Mouse (Mus musculus) heart, postnatal 10 days (tissue): ENCODE measurements around the gene Zfp36l1. TPM values are rescaled to one million over a fixed set of nuclear protein-coding genes. Genes with fewer than 3 reads are reported as not detected.
A peak's percentile ranks its signal among the peaks of the same experiment; 100 is the strongest.

Experiments used
- DNase-seq, 2 experiments: peaks; one replicate each; pipeline ENCODE4 v3.0.0; 2021
- intact Hi-C: fragments of 180-260 bp; cut with DNase I; formaldehyde crosslinking; loops from one replicate; pipeline ENCODE4 v1.15.1; 2025
- total RNA-seq, 2 experiments: library from RNA; stranded (reverse); gene quantifications; 2 replicates each; pipeline ENCODE4 v1.2.3; 2021

The Zfp36l1 gene
- total RNA-seq, 2 experiments from 2014 or later, result 126 to 152 TPM

DNA sequence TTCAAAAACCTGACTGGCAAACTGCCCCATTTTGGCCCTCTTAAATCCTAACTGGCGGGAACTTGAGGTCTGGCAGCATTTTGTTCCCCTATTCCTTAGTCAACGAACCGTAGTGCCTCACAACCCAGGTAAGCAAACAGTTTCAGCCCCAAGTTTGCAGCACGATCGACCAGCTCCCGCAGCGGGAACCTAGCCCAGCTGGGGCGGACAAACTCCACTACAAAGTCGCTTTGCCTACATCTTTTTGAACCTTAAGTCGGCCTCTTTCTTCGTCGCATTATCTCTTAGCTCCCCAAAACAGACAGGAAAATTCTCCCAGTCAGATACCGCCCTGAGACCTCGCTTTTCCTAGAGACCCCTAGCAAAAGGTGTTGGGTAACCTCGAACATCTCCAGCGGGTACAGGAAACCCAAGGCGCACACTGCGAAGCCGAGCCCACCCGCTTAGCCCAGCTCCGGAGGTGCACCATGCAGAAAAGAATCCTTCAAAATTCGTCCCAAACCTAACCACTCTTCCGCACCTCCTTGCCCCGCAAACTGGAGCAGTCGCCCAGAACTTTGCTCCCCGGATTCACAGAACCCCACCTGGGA, 647 bp downstream of the Zfp36l1 start:
- peak; percentile 44 to 54 for DNase-seq
- intact Hi-C loops, result loop anchor here (5.0 kb wide), 4 partner anchors 110 to 320 kb away; no protein-coding TSS in a partner anchor

- intact Hi-C loops, result loop anchor here (2.0 to 5.0 kb wide), 6 partner anchors 109 to 319 kb away; no protein-coding TSS in a partner anchor
- DNase-seq, result peak; percentile 70 to 72
These were observed 1.4 kb downstream of the Zfp36l1 start for GRCm38 (mm10) chr12:80111131-80112070.

GRCm38 (mm10) chr12:80110546-80110870, 2.3 kb downstream of the Zfp36l1 start:
- intact Hi-C loops, result loop anchor here (2.0 to 5.0 kb wide), 6 partner anchors 108 to 318 kb away; no protein-coding TSS in a partner anchor
- DNase-seq, result peak in 1 of 2 experiments; percentile 48

GRCm38 (mm10) chr12:80109753-80110545, 2.9 kb downstream of the Zfp36l1 start:
- DNase-seq, result peak; percentile 69 to 71
- intact Hi-C loops, result loop anchor here (1.0 to 5.0 kb wide), 7 partner anchors 108 to 498 kb away; no protein-coding TSS in a partner anchor

DNA sequence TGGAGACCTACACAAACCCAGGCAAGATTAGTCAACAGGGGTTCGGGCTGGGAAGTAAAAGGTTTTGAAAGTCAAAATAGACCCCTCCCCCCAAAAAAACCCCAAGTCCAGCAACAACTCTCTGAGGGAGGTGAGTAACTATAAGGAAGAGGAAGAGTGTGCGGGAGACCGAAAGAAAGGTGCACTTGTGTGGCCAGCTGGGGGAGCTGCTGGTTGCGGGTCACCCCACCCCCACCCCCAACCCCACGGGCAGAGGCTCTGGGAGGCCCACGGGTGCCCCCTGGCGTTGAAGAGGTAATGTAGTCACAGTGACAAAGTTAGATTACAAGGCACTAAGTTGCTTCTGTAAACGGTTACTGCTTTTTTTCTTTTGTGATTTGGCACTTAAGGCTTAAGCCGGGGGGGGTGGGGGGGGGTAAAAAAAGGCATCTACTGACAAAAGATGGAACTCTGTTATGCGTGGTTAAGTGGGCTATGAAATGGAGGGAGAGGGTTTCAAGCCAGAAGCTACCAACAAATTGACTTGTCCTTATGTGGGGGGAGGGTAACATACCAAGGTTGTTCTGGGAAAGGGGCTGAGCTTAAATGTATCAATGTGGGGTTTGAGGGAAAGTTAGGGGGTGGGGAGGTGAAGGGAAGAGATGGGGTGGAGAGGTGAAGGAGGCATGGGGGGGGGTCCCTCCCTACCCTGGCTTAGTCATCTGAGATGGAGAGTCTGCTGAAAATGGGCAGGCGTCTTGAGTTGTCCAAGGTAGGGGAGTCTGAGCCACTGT, 3.7 kb downstream of the Zfp36l1 start:
- DNase-seq, result peak; percentile 87 to 92
- intact Hi-C loops, result loop anchor here (1.0 kb wide), 1 partner anchor 497 kb away; no protein-coding TSS in a partner anchor

DNA sequence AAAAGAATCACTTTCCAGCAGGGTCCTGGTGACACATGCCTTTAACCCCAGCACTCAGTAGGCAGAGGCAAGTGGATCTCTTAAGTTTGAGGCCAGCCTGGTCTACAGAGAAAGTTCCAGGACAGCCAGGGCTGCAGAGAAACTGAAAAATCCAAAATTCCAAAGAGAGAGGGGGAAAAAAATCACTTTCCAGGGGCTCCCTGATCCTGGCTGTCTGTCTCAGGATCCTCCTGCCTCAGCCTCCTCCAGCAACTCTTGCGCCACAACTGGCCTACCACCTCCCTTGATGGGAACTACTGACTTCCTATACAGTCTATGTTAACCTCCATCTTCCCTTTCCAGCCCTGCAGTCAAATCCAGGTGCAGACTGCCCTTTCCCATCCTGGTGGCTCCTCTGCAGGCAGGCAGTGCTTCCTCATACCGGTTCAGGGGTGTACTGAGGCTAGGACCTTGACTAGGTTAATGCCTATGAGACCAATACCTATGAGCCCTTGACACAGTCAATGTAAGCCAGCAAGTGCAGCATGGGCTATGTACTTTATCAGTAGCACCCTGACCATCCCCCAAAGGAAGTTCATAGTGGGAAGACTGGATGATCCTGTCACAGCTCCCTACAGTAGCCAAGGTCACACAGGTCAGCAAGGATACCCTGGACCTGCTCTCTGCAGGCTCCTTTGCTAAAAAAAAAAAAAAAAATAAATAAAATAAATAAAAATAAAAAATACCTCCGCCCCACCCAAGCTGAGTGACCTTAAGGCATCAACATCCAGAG, 5.7 kb downstream of the Zfp36l1 start:
- intact Hi-C loops, result no loop called here

GRCm38 (mm10) chr12:80106138-80106895, 6.5 kb downstream of the Zfp36l1 start:
- no peak for DNase-seq
- intact Hi-C loops, result no loop called here

More for the DNA sequence above, 5.7 kb downstream of the Zfp36l1 start:
- no peak for DNase-seq

DNA sequence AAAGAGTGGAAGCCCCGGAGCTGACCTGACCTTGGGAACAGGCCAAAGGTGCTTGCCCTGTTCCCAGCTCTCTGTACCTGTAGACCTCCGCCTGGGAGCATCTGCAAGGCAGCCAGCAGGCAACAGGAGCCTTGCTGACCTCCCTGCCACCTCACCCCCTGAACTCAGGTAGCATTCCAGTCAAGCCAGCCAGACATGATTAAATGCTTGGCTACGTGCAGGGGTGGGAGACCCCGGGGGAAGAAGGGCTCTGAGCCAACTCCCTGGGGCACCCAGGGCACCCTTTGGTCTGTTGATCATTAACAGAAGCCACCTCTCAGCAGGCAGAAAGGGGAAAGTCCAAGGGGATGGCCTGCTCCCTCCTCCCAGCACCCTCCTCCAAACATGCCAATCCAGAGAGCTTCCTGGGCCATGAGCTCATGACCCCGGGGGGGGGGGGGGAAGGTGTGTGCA, 9.3 kb downstream of the Zfp36l1 start:
- DNase-seq, result no peak
- intact Hi-C loops, result no loop called here

DNA sequence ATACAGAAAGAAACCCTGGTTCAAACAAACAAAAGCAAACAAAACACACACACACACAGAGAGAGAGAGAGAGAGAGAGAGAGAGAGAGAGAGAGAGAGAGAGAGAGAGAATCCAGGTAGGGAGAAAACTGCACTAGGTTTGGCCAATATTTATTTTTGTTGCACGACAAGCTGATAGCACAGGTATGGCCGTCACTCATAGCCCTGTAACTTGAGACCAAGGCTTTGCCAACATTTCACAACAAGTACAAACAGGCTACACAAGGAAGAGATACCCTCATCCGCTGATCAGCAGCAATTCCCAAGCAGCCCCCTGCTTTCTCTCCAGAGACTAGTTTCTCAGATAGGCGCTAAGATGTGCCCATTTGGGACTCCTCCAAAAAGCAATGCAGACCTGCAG, 9.7 kb downstream of the Zfp36l1 start:
- intact Hi-C loops, result no loop called here
- no peak for DNase-seq

DNA sequence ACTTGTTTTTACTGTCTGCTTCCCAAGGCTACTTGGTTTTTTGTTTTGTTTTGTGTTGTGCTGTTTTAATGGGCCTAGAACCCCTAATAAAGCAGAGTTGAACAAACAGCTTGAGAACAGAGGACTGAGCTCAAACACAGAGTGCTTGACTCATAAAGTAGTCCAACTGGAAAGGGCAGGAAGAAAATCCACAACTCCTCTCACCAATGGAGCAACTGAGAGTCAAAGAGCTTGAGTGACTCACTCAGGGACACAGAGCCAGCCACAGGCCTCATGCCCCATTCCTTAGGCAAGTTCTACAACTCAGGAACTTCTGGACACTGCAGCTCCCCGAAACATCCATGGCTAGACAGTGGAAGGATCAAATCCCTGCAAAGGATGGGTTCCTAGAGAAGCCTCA, 14.0 kb downstream of the Zfp36l1 start:
- intact Hi-C loops, result no loop called here
- DNase-seq, result no peak

- no peak for DNase-seq
- intact Hi-C loops, result no loop called here
These were observed 16.1 kb downstream of the Zfp36l1 start for GRCm38 (mm10) chr12:80096734-80097133.

DNA sequence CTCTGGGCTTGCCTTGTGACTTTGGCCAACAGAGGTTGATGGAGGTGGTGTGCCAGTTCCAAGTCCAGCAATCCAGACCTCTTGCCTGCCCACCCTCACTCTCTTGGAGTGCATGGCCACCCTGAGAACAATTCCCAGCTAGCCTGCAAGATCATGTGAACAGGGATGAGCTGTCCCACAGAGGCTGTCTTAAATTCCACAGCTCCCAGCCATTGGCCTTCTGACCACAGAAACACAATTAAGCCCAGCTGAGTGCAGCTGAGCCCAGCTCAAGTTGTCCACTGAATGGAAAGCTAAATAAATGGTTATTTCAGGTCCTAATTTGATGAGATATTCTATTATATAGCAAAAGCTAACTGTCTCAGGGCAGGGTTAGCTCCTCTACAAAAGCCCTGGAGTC, 20.0 kb downstream of the Zfp36l1 start:
- no peak for DNase-seq
- intact Hi-C loops, result no loop called here

DNA sequence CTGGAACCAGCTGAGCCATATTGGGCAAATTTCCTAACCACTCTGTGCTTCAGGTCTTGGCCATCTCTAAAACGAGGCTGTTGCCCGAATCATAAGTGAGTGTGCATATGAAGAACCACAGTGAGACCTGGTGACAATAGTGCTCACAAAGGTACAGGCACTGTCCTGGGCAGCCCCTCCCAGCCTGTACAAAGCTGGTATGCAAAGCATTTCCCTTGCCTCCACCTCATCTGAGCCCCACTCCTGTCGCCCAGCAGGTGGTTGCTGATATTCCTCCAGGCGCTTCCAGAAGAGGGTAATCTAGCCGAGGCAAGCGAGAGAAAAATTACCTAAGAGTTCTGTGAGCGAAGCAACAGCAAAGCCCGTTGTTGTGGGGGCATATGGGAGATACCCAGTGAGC, 21.7 kb downstream of the Zfp36l1 start:
- intact Hi-C loops, result no loop called here
- no peak for DNase-seq

GRCm38 (mm10) chr12:80090529-80090928, 22.3 kb downstream of the Zfp36l1 start:
- DNase-seq, result peak in 1 of 2 experiments; percentile 38
- intact Hi-C loops, result no loop called here

DNA sequence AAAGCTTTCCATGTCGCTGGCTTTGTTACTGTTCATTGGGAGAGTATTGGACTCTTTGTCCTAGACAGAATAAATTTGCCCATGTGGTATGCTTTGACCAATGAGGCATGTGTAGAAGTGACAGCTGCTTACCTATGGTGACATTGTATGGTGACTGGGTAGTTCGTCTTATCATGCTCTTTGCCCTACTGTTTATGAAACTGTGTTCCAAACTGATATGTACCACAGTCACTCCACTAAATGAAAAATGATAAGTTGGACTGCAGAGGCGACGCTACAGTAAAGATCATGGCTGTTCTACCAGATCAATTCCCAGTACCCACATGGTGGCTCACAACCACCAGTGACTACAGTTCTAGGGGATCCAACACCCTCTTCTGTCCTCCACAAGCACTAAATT, 24.7 kb downstream of the Zfp36l1 start:
- DNase-seq, result no peak
- intact Hi-C loops, result no loop called here

DNA sequence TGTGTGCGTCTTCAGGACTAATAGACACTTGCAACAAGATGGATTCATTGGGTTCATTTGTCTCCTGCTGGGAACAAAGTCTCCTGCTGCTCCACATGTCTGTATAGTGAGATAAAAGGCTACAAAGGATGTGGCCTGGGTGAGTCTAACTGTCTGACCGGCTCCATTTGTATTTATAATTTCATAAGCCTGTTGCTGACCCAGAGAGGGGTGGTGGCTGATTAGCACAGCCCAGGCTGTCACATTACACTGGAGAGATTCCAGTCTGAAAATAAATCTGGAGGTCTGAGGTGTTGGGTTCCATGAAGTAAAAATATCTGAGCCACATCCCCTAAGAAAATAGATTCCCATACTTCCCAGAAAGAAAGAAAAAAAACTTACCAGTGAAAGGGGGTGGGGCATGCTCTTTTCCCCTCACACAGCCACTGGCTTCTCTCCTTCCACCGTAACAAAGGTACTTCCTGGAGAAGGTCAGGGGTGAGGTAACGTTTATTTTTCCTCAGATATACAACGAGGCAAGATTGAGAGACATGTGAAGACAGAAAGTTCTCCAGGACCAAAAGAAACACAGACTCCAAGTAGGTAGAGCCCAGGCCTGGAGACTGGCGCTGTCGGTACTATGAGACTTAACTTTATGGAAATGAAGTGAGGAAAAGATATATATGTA, 28.2 kb downstream of the Zfp36l1 start:
- intact Hi-C loops, result no loop called here
- peak; percentile 40 to 59 for DNase-seq

GRCm38 (mm10) chr12:80083937-80084336, 28.9 kb downstream of the Zfp36l1 start:
- DNase-seq, result peak; percentile 86 to 87
- intact Hi-C loops, result loop anchor here (2.0 kb wide), 1 partner anchor 21 kb away; no protein-coding TSS in a partner anchor
